Mouse (Mus musculus) liver, embryonic 15.5 days (tissue): Measurements from ENCODE around the gene Ptpn14. TPM values are rescaled to one million over a fixed set of nuclear protein-coding genes. Genes with fewer than 3 reads are reported as not detected.

Experiments used
- ATAC-seq: fragments of 200-750 bp; cut with Nextera tagmentation; 2 replicates; pipeline ENCODE4 v1.8.0; 2017; ENCODE audit warnings: moderate number of reproducible peaks, mild to moderate bottlenecking, moderate library complexity; ENCODE audit not compliant: insufficient read depth
- H3K27ac ChIP-seq: fragments of 300-500 bp; sonication (generic); replicated peaks from 2 replicates; pipeline ENCODE4 v1.5.1; 2015; ENCODE audit warnings: mild to moderate bottlenecking, inconsistent platforms
- H3K27me3 ChIP-seq: fragments of 300-500 bp; sonication (generic); 2 replicates; pipeline ENCODE4 v1.6.1; 2015; ENCODE audit warnings: mild to moderate bottlenecking, inconsistent platforms
- H3K36me3 ChIP-seq: fragments of 300-500 bp; sonication (generic); replicated peaks from 2 replicates; pipeline ENCODE4 v1.6.1; 2015; ENCODE audit warnings: moderate library complexity, mild to moderate bottlenecking, inconsistent platforms
- H3K4me1 ChIP-seq: fragments of 300-500 bp; sonication (generic); replicated peaks from 2 replicates; pipeline ENCODE4 v1.6.1; 2015; ENCODE audit warnings: inconsistent platforms
- H3K4me2 ChIP-seq: fragments of 300-500 bp; sonication (generic); 2 replicates; pipeline ENCODE4 v1.6.1; 2015; ENCODE audit warnings: moderate library complexity, mild to moderate bottlenecking, inconsistent platforms
- H3K4me3 ChIP-seq: fragments of 300-500 bp; sonication (generic); replicated peaks from 2 replicates; pipeline ENCODE4 v1.5.1; 2015; ENCODE audit warnings: mild to moderate bottlenecking, inconsistent platforms
- H3K9ac ChIP-seq: fragments of 300-500 bp; sonication (generic); 2 replicates; pipeline ENCODE4 v1.6.1; 2015; ENCODE audit warnings: moderate library complexity, mild to moderate bottlenecking, inconsistent platforms
- H3K9me3 ChIP-seq: fragments of 300-500 bp; sonication (generic); replicated peaks from 2 replicates; pipeline ENCODE4 v1.6.1; 2016; ENCODE audit warnings: inconsistent platforms
- WGBS: fragments of 180-500 bp; shearing (Covaris S2); methylation state at CpG from one replicate; pipeline ENCODE4 v1.1.7; 2015; ENCODE audit warnings: mixed read lengths; ENCODE audit not compliant: insufficient replicate concordance; 5-methylcytosine and 5-hydroxymethylcytosine counted together
- polyA plus RNA-seq: library from polyadenylated mRNA; unstranded; fragments of >200 nt; fragmentation: Nextera tagmentation; extraction: Ambion mirVana; gene quantifications from 2 replicates; pipeline ENCODE4 v1.2.1, GENCODE M21; 2015

Gene Ptpn14
- polyA plus RNA-seq, 1 experiment from 2014 or later, result 0.40 TPM

DNA sequence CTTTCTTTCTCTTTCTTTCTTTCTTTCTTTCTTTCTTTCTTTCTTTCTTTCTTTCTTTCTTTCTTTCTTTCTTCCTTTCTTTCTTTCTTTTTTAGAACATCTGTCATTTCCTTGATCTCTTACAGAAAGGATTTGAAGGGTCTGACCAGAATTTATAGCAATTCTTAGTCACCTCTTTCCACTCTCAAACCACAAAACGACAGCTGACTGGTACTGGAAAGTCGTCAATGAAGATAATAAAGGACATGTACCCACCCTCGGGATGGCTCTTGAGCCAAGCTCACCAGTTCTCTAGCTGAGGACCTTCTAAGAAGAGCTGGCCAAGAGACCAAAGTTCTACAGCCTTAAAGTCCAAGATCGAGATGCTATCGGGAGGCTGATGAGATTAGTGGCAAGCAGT is 9.5 kb upstream of the Ptpn14 start:
- ATAC-seq, result no peak
- Histone ChIP-seq H3K9ac (no peak overlapping the region), H3K4me3 (no peak overlapping the region), H3K27me3 (peaks cover 17% of the 10 kb centered on the region; the same call in 1 of the 2 replicates), H3K27ac (no peak overlapping the region), H3K9me3 (no peaks in the 10 kb centered on the region), H3K4me2 (no peak overlapping the region), H3K36me3 (no peaks in the 10 kb centered on the region), H3K4me1 (no peaks in the 10 kb centered on the region)
- WGBS, result 37% methylated on average over 5 of the region's 5 CpGs

DNA sequence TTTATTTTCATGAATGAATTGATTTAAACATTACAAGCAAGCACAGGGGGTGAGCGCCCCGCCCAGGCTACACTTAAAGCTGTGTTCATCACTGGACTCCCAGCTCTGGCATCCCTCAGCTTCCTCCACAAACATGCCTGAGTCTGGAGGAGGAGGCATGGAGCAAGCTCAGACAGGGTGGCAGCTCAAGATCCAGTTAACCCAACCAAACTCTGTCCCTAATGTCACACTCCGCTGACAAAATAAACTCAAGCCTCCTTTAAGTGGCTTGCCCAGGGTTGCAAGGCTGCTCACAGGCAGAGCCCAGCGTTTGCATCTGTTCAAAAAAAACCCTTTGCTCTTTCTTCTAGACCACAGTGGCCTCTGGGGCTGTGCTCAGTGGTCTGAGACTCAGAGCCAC is 1.9 kb upstream of the Ptpn14 start:
- Histone ChIP-seq H3K9ac (no peak overlapping the region), H3K27me3 (peaks cover 68% of the 10 kb centered on the region), H3K4me1 (no peaks in the 10 kb centered on the region), H3K4me3 (no peak overlapping the region), H3K27ac (no peak overlapping the region), H3K4me2 (no peak overlapping the region), H3K9me3 (no peaks in the 10 kb centered on the region), H3K36me3 (no peaks in the 10 kb centered on the region)
- no peak for ATAC-seq
- 63% methylated on average over 4 of the region's 4 CpGs for WGBS

DNA sequence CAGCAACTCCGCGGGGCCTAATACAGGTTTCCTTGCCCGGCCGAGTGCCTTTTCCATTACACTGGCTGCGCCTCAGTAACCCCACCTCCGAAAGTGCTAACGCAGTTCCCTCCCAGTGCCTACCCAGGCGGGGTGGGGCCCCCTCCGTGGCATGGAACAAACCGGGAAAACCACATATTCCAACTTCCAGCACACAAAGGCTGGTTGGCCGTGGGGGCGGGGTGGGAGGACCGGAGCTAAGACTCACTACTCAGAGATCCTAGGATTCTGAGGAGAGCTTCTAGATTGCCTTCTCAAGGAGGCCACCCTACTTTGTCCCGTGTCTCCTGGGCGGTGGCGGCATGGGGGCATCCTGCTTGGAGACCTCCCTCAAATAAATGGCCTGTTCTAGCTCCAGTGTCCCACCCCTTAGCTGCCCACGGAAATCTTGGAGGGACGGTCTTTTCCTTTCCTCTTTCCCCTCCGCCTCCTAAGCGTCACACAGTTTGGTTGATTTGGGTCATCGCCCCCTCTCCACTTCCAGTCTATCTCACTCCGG is 653 bp upstream of the Ptpn14 start:
- H3K27me3 ChIP-seq, result peaks cover 81% of the 10 kb centered on the region

DNA sequence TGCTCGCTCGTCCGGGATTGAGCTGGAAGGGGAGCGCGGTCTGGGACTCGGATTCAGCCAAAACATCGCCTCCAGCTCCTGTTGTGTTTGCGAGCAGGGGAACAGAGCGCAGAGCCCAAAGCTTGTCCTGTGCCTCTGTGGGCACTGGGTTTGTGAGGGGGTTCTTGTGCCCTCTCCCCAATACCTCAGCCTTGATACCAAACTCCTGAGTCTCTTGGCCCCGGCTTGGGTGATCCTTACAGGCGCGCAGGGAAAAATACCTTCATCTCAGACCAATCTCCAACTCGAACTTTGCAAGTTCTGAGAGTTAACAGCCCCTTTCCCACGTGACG is 682 bp downstream of the Ptpn14 start:
- no peak overlapping the region for H3K27ac ChIP-seq
- no peaks in the 10 kb centered on the region for H3K9me3 ChIP-seq
- peaks cover 76% of the 10 kb centered on the region for H3K27me3 ChIP-seq
- H3K36me3 ChIP-seq, result no peaks in the 10 kb centered on the region
- no peak overlapping the region for H3K9ac ChIP-seq
- no peak for ATAC-seq
- H3K4me3 ChIP-seq, result peak overlapping the region; percentile 50
- no peaks in the 10 kb centered on the region for H3K4me1 ChIP-seq
- 2% methylated on average over 15 of the region's 15 CpGs for WGBS
- H3K4me2 ChIP-seq, result peak overlapping the region; percentile 65

More for the DNA sequence above, 653 bp upstream of the Ptpn14 start:
- Histone ChIP-seq H3K9me3 (no peaks in the 10 kb centered on the region), H3K36me3 (no peaks in the 10 kb centered on the region), H3K4me1 (no peaks in the 10 kb centered on the region), H3K9ac (no peak overlapping the region), H3K4me2 (peak overlapping the region; percentile 65), H3K27ac (peak overlapping the region; percentile 48; the same call in 1 of the 2 replicates), H3K4me3 (peak overlapping the region; percentile 50)
- WGBS, result 5% methylated on average over 22 of the region's 22 CpGs
- ATAC-seq, result peak; percentile 29; the same call in 1 of the 2 replicates

DNA sequence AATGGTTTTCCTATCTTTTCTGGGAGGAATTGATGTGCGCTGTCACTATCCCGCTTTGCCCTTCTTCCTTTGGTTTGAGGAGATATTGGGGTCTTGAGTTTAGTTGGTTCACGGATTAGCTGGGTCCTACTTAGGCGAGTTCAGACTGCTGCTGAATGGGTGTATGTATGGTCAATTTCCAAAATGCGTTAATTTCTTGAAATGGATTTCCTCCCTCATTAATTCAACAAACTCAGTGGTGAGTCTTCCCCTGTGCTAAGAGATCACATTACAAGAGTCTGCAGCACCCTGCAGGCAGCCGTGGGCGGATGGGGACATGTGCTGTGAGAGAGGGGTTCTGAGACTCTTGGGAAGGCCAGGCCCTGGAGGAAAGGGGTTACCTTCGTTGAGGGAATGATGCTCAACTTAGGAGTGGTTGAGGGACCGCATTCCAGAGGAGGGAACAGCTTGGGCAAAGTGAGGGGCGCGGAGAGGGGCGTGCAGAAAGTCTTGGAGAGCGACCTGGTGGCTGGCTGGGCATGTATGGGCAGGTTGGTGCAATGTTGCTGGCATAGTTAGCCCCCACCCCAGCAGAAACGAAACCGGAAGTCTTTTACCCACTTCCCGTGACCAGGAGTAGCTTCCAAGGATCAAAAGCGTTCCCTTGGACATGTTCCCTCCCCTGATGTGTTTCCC is 1.2 kb downstream of the Ptpn14 start:
- Histone ChIP-seq H3K9ac (no peak overlapping the region), H3K27me3 (peaks cover 73% of the 10 kb centered on the region), H3K9me3 (no peaks in the 10 kb centered on the region), H3K4me1 (no peaks in the 10 kb centered on the region), H3K4me3 (no peak overlapping the region), H3K27ac (no peak overlapping the region), H3K4me2 (peak overlapping the region; percentile 65), H3K36me3 (no peaks in the 10 kb centered on the region)
- no peak for ATAC-seq
- 20% methylated on average over 17 of the region's 17 CpGs for WGBS

DNA sequence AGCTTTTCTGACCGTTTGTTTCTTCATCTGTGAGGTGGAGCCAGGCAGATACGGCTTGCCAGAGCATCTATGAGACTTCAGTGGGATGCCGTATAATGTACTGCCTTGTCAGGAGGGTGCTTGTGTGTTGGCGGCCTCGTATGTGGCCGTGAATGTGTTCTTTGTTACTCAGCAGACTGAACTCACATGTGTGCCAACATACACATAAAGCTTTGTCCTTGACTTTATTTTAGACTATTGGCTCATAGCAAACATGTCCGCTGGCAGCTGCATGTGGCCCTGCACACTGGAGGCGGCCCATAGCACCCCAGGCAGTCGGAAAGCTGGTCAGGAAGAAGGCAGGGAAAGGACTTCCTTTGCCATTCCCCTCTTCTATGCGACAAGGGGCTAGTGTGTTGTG is 3.6 kb downstream of the Ptpn14 start:
- H3K4me3 ChIP-seq, result no peak overlapping the region
- no peak overlapping the region for H3K9ac ChIP-seq
- H3K27me3 ChIP-seq, result peaks cover 58% of the 10 kb centered on the region
- no peak for ATAC-seq
- H3K36me3 ChIP-seq, result no peaks in the 10 kb centered on the region
- 66% methylated on average over 10 of the region's 10 CpGs for WGBS
- no peak overlapping the region for H3K4me2 ChIP-seq
- no peaks in the 10 kb centered on the region for H3K4me1 ChIP-seq
- no peaks in the 10 kb centered on the region for H3K9me3 ChIP-seq
- H3K27ac ChIP-seq, result no peak overlapping the region

DNA sequence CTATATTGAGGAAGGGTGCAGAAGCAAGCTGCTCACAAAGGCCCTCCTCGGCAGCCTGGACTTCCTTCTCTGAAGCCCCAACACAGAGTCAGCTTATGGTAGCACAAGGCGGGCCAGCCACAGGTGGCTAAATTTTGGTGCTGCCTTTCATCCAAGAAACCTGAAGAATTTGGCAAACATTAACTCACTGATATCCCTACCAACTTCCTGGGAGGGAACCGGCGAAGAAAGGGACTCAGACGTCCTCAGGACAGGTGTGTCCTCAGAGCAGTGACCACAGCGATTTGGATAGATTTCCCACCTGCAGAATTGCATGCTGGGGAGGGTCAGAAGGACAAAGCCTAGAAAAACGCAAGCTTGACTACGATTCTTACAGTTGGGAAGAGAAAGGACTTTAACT is 4.1 kb downstream of the Ptpn14 start:
- Histone ChIP-seq H3K27ac (no peak overlapping the region), H3K27me3 (peaks cover 53% of the 10 kb centered on the region), H3K36me3 (no peaks in the 10 kb centered on the region), H3K4me2 (no peak overlapping the region), H3K9me3 (no peaks in the 10 kb centered on the region), H3K4me1 (no peaks in the 10 kb centered on the region), H3K4me3 (no peak overlapping the region), H3K9ac (no peak overlapping the region)
- no peak for ATAC-seq
- 56% methylated on average over 8 of the region's 8 CpGs for WGBS

DNA sequence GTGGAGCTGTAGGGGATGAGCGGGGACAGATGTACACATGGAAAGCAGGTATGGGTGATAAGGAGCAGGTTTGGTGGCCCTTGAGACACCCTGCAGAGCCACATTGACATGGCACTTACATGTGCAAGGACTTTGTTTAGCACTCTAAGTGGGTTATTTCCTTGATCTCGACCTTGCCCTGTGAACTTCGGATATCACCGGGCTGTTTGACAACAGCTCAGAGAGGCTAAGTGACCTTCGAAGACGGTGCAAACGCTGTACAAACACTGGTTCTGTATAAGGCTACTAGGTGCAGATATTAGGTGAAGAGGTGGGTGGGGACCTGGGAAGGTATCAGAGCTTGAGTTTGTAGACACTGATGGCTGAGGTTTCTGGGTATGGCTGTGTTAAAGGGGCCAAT is 12.0 kb downstream of the Ptpn14 start:
- Histone ChIP-seq H3K27me3 (peaks cover 7% of the 10 kb centered on the region), H3K36me3 (no peaks in the 10 kb centered on the region), H3K4me1 (no peaks in the 10 kb centered on the region), H3K9ac (no peak overlapping the region), H3K27ac (no peak overlapping the region), H3K4me3 (no peak overlapping the region), H3K4me2 (no peak overlapping the region), H3K9me3 (no peaks in the 10 kb centered on the region)
- 75% methylated on average over 7 of the region's 7 CpGs for WGBS
- no peak for ATAC-seq

DNA sequence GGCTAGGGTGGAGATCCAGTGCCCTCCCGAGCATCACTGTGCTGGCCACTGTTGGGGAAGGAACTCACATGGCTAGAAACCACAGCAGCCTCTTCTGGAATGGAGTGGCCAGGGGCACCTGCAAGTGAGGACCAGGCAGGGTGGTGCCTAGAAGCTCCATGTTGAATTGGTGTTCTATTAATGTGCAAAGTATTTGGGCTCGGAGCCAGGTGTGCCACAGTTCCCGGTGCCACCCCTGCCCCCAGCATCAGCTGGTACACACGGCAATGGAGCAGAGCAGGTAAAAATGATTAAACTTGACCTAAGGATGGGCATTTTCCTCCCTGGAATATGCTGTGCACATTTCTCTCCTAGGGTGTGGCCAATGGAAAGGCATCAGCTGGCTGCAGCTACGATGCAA is 14.0 kb downstream of the Ptpn14 start:
- Histone ChIP-seq H3K36me3 (no peaks in the 10 kb centered on the region), H3K27me3 (peaks cover 7% of the 10 kb centered on the region), H3K4me1 (no peaks in the 10 kb centered on the region), H3K27ac (no peak overlapping the region), H3K9ac (no peak overlapping the region), H3K9me3 (no peaks in the 10 kb centered on the region), H3K4me2 (no peak overlapping the region), H3K4me3 (no peak overlapping the region)
- 59% methylated on average over 5 of the region's 5 CpGs for WGBS
- ATAC-seq, result no peak

DNA sequence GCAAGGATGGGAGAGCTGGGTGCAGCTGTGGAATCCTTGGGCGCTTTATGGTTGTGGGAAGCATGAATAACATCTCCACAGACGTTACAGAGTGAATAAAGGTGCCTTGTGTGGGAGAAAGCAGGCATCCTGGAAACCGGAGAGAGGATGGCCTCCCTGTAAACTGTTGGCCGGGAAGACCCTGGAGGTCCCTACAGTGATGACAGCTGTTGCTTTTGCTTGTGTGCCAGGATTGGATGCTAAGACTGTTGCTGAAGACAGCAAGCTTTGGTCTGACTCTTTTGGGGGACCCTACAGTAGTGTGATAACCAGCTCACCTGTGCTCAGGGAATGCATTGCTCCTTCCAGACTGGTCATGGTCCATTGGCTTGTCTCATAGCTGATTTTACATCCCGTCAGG is 15.1 kb downstream of the Ptpn14 start:
- 64% methylated on average over 5 of the region's 5 CpGs for WGBS
- no peak for ATAC-seq
- no peaks in the 10 kb centered on the region for H3K4me1 ChIP-seq

DNA sequence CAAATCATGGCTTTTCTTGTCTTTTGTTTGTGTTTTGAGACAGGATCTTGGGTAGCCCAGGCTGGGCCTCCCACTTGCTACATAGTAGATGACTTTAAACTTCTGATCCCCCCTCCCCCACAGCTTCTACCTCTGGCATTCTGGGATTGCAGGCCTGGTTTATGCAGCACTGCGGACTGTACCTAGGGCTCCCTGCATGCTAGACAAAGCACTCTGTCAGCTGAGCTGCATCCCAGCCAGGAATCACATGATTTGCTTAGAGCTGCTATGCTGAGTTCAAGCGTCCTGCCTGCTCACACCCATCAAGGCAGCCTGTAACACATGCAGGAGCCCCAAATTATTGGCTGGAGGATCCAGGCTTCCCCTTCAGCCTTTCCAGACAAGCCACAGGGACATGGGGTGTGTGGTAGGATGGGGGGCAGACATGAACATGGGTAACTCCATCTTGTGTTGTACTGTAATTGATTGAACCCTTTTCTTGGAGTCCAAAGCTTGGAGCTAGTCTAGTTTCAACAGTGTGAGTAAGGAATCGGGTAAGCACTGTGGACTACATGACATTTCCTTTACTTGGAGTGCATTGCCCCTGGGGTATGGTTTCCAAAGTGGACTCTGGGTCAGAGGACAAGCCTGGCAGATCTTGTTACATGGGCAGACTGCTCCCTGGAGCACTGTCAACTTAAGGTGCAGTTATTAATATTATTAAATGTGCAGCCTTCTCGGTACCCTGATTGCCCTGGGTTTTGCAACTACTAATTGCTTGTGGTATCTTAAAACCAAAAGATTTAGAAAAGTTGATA is 17.0 kb downstream of the Ptpn14 start:
- Histone ChIP-seq H3K27ac (no peak overlapping the region), H3K4me1 (no peaks in the 10 kb centered on the region), H3K27me3 (peaks cover 3% of the 10 kb centered on the region; the same call in 1 of the 2 replicates), H3K36me3 (no peaks in the 10 kb centered on the region), H3K9ac (no peak overlapping the region), H3K4me2 (no peak overlapping the region), H3K4me3 (no peak overlapping the region), H3K9me3 (no peaks in the 10 kb centered on the region)
- WGBS, result 60% methylated on average over 4 of the region's 4 CpGs
- no peak for ATAC-seq

More for the DNA sequence above, 15.1 kb downstream of the Ptpn14 start:
- Histone ChIP-seq H3K27me3 (peaks cover 3% of the 10 kb centered on the region; the same call in 1 of the 2 replicates), H3K9me3 (no peaks in the 10 kb centered on the region), H3K36me3 (no peaks in the 10 kb centered on the region), H3K4me2 (no peak overlapping the region), H3K4me3 (no peak overlapping the region), H3K9ac (no peak overlapping the region), H3K27ac (no peak overlapping the region)
